Mouse (Mus musculus): ENCODE measurements around the gene Crybb3. TPM values are rescaled to one million over a fixed set of nuclear protein-coding genes. Genes with fewer than 3 reads are reported as not detected.

Crybb3 gene
- polyA plus RNA-seq, 1 experiment from 2014 or later, result 1.5 TPM

DNA sequence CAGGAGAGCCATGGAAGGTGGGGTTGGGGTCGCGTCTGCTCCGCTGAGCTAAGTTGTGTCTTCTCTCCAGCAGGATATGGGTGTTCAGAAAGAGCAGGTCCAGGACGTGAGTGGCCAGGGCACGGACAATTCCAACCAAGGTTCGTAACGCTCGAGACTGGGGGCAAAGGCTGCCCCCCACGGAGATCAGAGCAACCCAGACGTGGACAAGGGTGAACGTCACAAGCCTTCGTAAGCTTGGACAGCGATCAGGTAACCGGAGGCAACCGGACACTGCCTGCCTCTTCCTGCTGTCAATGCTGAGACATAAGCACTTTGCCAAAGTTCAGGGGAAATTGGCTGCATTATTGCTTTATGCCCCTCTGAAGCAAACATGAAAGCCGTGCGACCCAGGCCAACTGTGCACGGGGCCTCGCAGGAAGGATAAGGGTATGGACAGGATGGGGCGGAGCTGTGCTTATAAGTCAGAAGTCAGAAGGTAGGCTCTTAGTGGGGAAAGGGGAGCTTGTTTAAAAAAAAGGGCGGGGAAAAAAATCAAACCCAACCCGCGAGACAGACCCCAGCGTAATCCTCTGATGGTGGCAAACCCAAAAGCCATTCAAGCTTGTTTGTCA, 8.8 kb upstream of the Crybb3 start:
- DNase-seq (ENCODE audit: low spot score) (no peak), ATAC-seq (no peak)
- 83% methylated on average over 24 of the region's 24 CpGs for WGBS
- Histone ChIP-seq H3K36me3 (ENCODE audit: insufficient read depth, low read length) (no peaks in the 10 kb centered on the region), H3K4me3 (ENCODE audit: low read depth, low read length) (no peak overlapping the region), H3K9ac (replicated peaks; ENCODE audit: low read depth) (no peak overlapping the region), H3K4me2 (replicated peaks; ENCODE audit: low read depth, low read length) (no peak overlapping the region), H3K4me1 (ENCODE audit: insufficient read depth, low read depth, low read length) (no peaks in the 10 kb centered on the region), H3K9me3 (ENCODE audit: low read length) (no peaks in the 10 kb centered on the region), H3K27me3 (replicated peaks; ENCODE audit: insufficient read depth, low read length) (no peaks in the 10 kb centered on the region), H3K27ac (ENCODE audit: low read length) (no peak overlapping the region)
- TF ChIP-seq CTCF (IDR thresholded peaks at IDR 0.05) (no peak), EP300 (IDR thresholded peaks at IDR 0.05) (no peak)

DNA sequence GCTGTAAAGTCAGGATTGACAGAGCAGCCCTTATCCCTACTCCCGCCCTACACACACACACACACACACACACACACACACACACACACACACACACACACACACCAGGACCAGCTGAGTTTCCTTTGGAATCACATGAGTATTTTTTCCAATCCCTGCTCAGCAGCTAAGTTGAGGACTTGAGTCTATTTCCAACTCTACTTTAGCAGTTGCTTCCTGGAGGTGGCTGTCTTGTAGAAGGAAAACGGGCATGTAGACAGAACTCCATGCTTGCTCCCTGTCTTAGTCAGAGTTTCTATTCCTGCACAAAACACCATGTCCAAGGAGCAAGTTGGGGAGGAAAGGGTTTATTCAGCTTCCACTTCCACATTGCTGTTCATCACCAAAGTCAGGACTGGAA, 6.1 kb upstream of the Crybb3 start:
- TF ChIP-seq CTCF (IDR thresholded peaks at IDR 0.05) (no peak), EP300 (IDR thresholded peaks at IDR 0.05) (no peak)
- WGBS, result 61% methylated on average over 2 of the region's 2 CpGs
- Histone ChIP-seq H3K27ac (ENCODE audit: low read length) (no peak overlapping the region), H3K9ac (replicated peaks; ENCODE audit: low read depth) (no peak overlapping the region), H3K4me1 (ENCODE audit: insufficient read depth, low read depth, low read length) (no peaks in the 10 kb centered on the region), H3K4me2 (replicated peaks; ENCODE audit: low read depth, low read length) (no peak overlapping the region), H3K36me3 (ENCODE audit: insufficient read depth, low read length) (no peaks in the 10 kb centered on the region), H3K27me3 (replicated peaks; ENCODE audit: insufficient read depth, low read length) (no peaks in the 10 kb centered on the region), H3K9me3 (ENCODE audit: low read length) (no peaks in the 10 kb centered on the region), H3K4me3 (ENCODE audit: low read depth, low read length) (no peak overlapping the region)
- DNase-seq (ENCODE audit: low spot score) (no peak), ATAC-seq (no peak)

DNA sequence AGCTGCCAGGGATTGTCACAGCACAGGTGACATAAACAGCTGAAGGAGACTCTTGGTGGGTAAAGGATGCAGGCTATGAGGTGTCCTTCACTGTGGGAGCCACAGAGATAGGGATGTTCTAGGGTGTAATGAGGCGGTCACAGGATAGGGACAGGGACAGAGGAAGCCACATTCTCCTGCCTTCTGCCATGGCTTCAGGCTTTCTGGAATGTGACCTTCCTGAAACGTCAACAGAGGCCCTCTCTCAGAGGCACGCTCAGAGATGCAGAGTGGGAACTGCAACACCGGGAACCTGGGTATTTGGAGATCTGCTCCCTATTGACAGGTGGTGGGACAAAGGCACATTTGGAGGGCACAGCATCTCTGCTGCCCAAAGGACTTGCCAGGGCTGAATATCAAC, 5.6 kb upstream of the Crybb3 start:
- Histone ChIP-seq H3K27ac (ENCODE audit: low read length) (no peak overlapping the region), H3K4me1 (ENCODE audit: insufficient read depth, low read depth, low read length) (no peaks in the 10 kb centered on the region), H3K4me2 (replicated peaks; ENCODE audit: low read depth, low read length) (no peak overlapping the region), H3K36me3 (ENCODE audit: insufficient read depth, low read length) (no peaks in the 10 kb centered on the region), H3K9me3 (ENCODE audit: low read length) (no peaks in the 10 kb centered on the region), H3K4me3 (ENCODE audit: low read depth, low read length) (no peak overlapping the region), H3K9ac (replicated peaks; ENCODE audit: low read depth) (no peak overlapping the region), H3K27me3 (replicated peaks; ENCODE audit: insufficient read depth, low read length) (no peaks in the 10 kb centered on the region)
- WGBS, result 35% methylated on average over 4 of the region's 4 CpGs
- DNase-seq (ENCODE audit: low spot score) (no peak), ATAC-seq (no peak)
- no peak for TF ChIP-seq EP300 (IDR thresholded peaks at IDR 0.05)
- no peak for TF ChIP-seq CTCF (IDR thresholded peaks at IDR 0.05)

GRCm38 (mm10) chr5:113086439-113086838, 5.1 kb upstream of the Crybb3 start:
- Histone ChIP-seq H3K4me1 (ENCODE audit: insufficient read depth, low read depth, low read length) (no peaks in the 10 kb centered on the region), H3K4me2 (replicated peaks; ENCODE audit: low read depth, low read length) (no peak overlapping the region), H3K9me3 (ENCODE audit: low read length) (no peaks in the 10 kb centered on the region), H3K4me3 (ENCODE audit: low read depth, low read length) (no peak overlapping the region), H3K36me3 (ENCODE audit: insufficient read depth, low read length) (no peaks in the 10 kb centered on the region), H3K27ac (ENCODE audit: low read length) (no peak overlapping the region), H3K9ac (replicated peaks; ENCODE audit: low read depth) (no peak overlapping the region), H3K27me3 (replicated peaks; ENCODE audit: insufficient read depth, low read length) (no peaks in the 10 kb centered on the region)
- ATAC-seq (no peak), DNase-seq (ENCODE audit: low spot score) (no peak)
- no peak for TF ChIP-seq CTCF (IDR thresholded peaks at IDR 0.05)
- no peak for TF ChIP-seq EP300 (IDR thresholded peaks at IDR 0.05)
- WGBS, result 73% methylated on average over 12 of the region's 12 CpGs

GRCm38 (mm10) chr5:113085931-113086330, 4.5 kb upstream of the Crybb3 start:
- DNase-seq (ENCODE audit: low spot score) (no peak), ATAC-seq (no peak)
- H3K9me3 ChIP-seq (ENCODE audit: low read length), result no peaks in the 10 kb centered on the region
- 48% methylated on average over 2 of the region's 2 CpGs for WGBS
- no peaks in the 10 kb centered on the region for H3K27me3 ChIP-seq (replicated peaks; ENCODE audit: insufficient read depth, low read length)
- H3K27ac ChIP-seq (ENCODE audit: low read length), result no peak overlapping the region
- no peak overlapping the region for H3K9ac ChIP-seq (replicated peaks; ENCODE audit: low read depth)
- H3K4me1 ChIP-seq (ENCODE audit: insufficient read depth, low read depth, low read length), result no peaks in the 10 kb centered on the region
- no peak overlapping the region for H3K4me3 ChIP-seq (ENCODE audit: low read depth, low read length)
- no peaks in the 10 kb centered on the region for H3K36me3 ChIP-seq (ENCODE audit: insufficient read depth, low read length)
- TF ChIP-seq CTCF (IDR thresholded peaks at IDR 0.05) (no peak), EP300 (IDR thresholded peaks at IDR 0.05) (no peak)
- H3K4me2 ChIP-seq (replicated peaks; ENCODE audit: low read depth, low read length), result no peak overlapping the region

GRCm38 (mm10) chr5:113084309-113084708, 2.9 kb upstream of the Crybb3 start:
- no peak overlapping the region for H3K4me3 ChIP-seq (ENCODE audit: low read depth, low read length)
- ATAC-seq (no peak), DNase-seq (ENCODE audit: low spot score) (no peak)
- H3K27ac ChIP-seq (ENCODE audit: low read length), result no peak overlapping the region
- H3K4me2 ChIP-seq (replicated peaks; ENCODE audit: low read depth, low read length), result no peak overlapping the region
- TF ChIP-seq CTCF (IDR thresholded peaks at IDR 0.05) (no peak), EP300 (IDR thresholded peaks at IDR 0.05) (no peak)
- H3K9ac ChIP-seq (replicated peaks; ENCODE audit: low read depth), result no peak overlapping the region
- H3K9me3 ChIP-seq (ENCODE audit: low read length), result no peaks in the 10 kb centered on the region
- WGBS, result 73% methylated on average over 2 of the region's 2 CpGs
- no peaks in the 10 kb centered on the region for H3K4me1 ChIP-seq (ENCODE audit: insufficient read depth, low read depth, low read length)
- no peaks in the 10 kb centered on the region for H3K36me3 ChIP-seq (ENCODE audit: insufficient read depth, low read length)
- no peaks in the 10 kb centered on the region for H3K27me3 ChIP-seq (replicated peaks; ENCODE audit: insufficient read depth, low read length)
